In the genomic region with DNA sequence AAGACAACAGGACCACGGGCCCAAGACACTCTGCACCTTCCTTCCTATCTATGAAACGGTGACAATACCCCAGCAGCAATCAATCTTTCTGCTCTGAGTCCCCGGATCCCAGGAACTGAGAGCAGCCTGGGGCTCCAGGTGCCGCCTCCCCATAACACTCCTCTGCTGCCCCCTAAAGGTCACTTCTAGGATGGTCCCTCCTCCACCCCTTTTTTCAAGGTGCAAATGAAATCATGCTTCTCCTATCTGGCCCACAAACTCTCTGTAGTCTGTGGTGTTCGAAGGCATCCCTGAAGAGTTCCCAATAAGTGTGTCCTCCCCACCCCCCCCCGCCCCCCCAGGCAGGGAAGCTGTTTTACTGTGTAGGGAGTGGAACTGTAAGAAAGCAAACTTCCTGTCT, we compare ENCODE assay signal across 9 mouse cellular contexts.
DNase-seq lines count a peak whose midpoint lies in the region; ATAC-seq lines count a peak whose summit lies in the region.
"Had no signal": no experiment of that assay in that cellular context is flagged by ENCODE, and none has a peak within 500 bp of the region (broad histone marks: within the 10 kb centered on the region; RNA-seq: fewer than 3 reads in every experiment).

No protein-coding gene starts in this region.

- peak; percentile 26 for DNase-seq in heart, adult 8-10 months (ENCODE audit: low spot score)
- DNase-seq in heart, embryonic 10.5 days (ENCODE audit: low spot score): no peak
- peak; percentile 39 for DNase-seq in c-Kit-positive CD71-negative TER-119-negative erythroid progenitor cells, embryonic 14.5 days (ENCODE audit: low read depth)
- peak; percentile 61 for DNase-seq in forebrain, embryonic 10.5 days (ENCODE audit: extremely low spot score, low spot score)
- peak; percentile 36 to 55 for DNase-seq in left cerebral cortex, postnatal 25 days (ENCODE audit: low spot score in 2 of 2)

- H3K4me3 ChIP-seq in heart, embryonic 10.5 days: no peak overlapping the region
- no peak overlapping the region for H3K4me3 ChIP-seq in forebrain, embryonic 10.5 days
- H3K4me3 ChIP-seq in intestine, embryonic 16.5 days (ENCODE audit: low read length): no peak overlapping the region
- H3K4me3 ChIP-seq in midbrain, embryonic 15.5 days: no peak overlapping the region
- H3K4me3 ChIP-seq in stomach, embryonic 14.5 days (ENCODE audit: low read depth, low read length): no peak overlapping the region
- H3K4me3 ChIP-seq: limb, embryonic 12.5 days had no signal

- H3K4me1 ChIP-seq in heart, embryonic 10.5 days: peaks cover 18% of the 10 kb centered on the region
- peaks cover 12% of the 10 kb centered on the region; the same call in 1 of the 2 replicates for H3K4me1 ChIP-seq in forebrain, embryonic 10.5 days
- peaks cover 3% of the 10 kb centered on the region; the same call in 1 of the 2 replicates for H3K4me1 ChIP-seq in intestine, embryonic 16.5 days (ENCODE audit: control insufficient read depth, insufficient read depth, low read length)
- H3K4me1 ChIP-seq in midbrain, embryonic 15.5 days: no peaks in the 10 kb centered on the region
- H3K4me1 ChIP-seq in stomach, embryonic 14.5 days (ENCODE audit: control insufficient read depth, insufficient read depth, low read length): no peaks in the 10 kb centered on the region
- H3K4me1 ChIP-seq: limb, embryonic 12.5 days had no signal

- H3K36me3 ChIP-seq in heart, embryonic 10.5 days: no peaks in the 10 kb centered on the region
- H3K36me3 ChIP-seq in forebrain, embryonic 10.5 days (replicated peaks): no peaks in the 10 kb centered on the region
- no peaks in the 10 kb centered on the region for H3K36me3 ChIP-seq in intestine, embryonic 16.5 days (ENCODE audit: control insufficient read depth, insufficient read depth, low read length)
- H3K36me3 ChIP-seq in midbrain, embryonic 15.5 days (replicated peaks): no peaks in the 10 kb centered on the region
- no peaks in the 10 kb centered on the region for H3K36me3 ChIP-seq in stomach, embryonic 14.5 days (ENCODE audit: control insufficient read depth, insufficient read depth, low read length)
- H3K36me3 ChIP-seq: limb, embryonic 12.5 days had no signal

- H3K27ac ChIP-seq in heart, embryonic 10.5 days: no peak overlapping the region
- H3K27ac ChIP-seq in forebrain, embryonic 10.5 days: no peak overlapping the region
- H3K27ac ChIP-seq in intestine, embryonic 16.5 days (ENCODE audit: low read length): no peak overlapping the region
- no peak overlapping the region for H3K27ac ChIP-seq in midbrain, embryonic 15.5 days
- H3K27ac ChIP-seq in stomach, embryonic 14.5 days (ENCODE audit: low read length): no peak overlapping the region
- H3K27ac ChIP-seq: limb, embryonic 12.5 days had no signal

- intact Hi-C loops in left cerebral cortex, postnatal 25 days (cut with DNase I): loop anchor here (1.0 to 2.0 kb wide), 2 partner anchors 135 to 186 kb away; no protein-coding TSS in a partner anchor

- no peak overlapping the region for H3K9ac ChIP-seq in intestine, embryonic 16.5 days (ENCODE audit: low read depth, low read length)
- no peak overlapping the region for H3K9ac ChIP-seq in midbrain, embryonic 15.5 days
- H3K9ac ChIP-seq in stomach, embryonic 14.5 days (replicated peaks; ENCODE audit: low read depth, low read length): no peak overlapping the region
- H3K9ac ChIP-seq: limb, embryonic 12.5 days had no signal

- peak; percentile 65 for ATAC-seq in intestine, embryonic 16.5 days
- ATAC-seq in midbrain, embryonic 15.5 days (replicated peaks): peak; percentile 47
- peak; percentile 38; the same call in 1 of the 2 replicates for ATAC-seq in stomach, embryonic 14.5 days (ENCODE audit: insufficient number of reproducible peaks, insufficient read depth, low FRiP score, low read depth)

- 5% methylated on average over 6 of the region's 6 CpGs for WGBS in heart, embryonic 10.5 days
- WGBS in forebrain, embryonic 10.5 days: 12% methylated on average over 6 of the region's 6 CpGs
- WGBS in intestine, embryonic 16.5 days: 5% methylated on average over 6 of the region's 6 CpGs
- 6% methylated on average over 6 of the region's 6 CpGs for WGBS in midbrain, embryonic 15.5 days
- 3% methylated on average over 6 of the region's 6 CpGs for WGBS in stomach, embryonic 14.5 days

- 0 out of 2 replicates have a peak, but pooled peaks cover 29% of the 10 kb centered on the region for H3K27me3 ChIP-seq in heart, embryonic 10.5 days (ENCODE audit: insufficient read depth, poor library complexity, severe bottlenecking)
- H3K27me3 ChIP-seq in forebrain, embryonic 10.5 days (ENCODE audit: poor library complexity, severe bottlenecking): no peaks in the 10 kb centered on the region
- no peaks in the 10 kb centered on the region for H3K27me3 ChIP-seq in intestine, embryonic 16.5 days (replicated peaks; ENCODE audit: control insufficient read depth, insufficient read depth, low read length)
- H3K27me3 ChIP-seq in midbrain, embryonic 15.5 days (replicated peaks): no peaks in the 10 kb centered on the region
- no peaks in the 10 kb centered on the region for H3K27me3 ChIP-seq in stomach, embryonic 14.5 days (ENCODE audit: control insufficient read depth, insufficient read depth, low read length)
- H3K27me3 ChIP-seq: limb, embryonic 12.5 days had no signal

- H3K4me2 ChIP-seq in intestine, embryonic 16.5 days (ENCODE audit: low read depth, low read length): no peak overlapping the region
- H3K4me2 ChIP-seq in midbrain, embryonic 15.5 days: no peak overlapping the region
- no peak overlapping the region for H3K4me2 ChIP-seq in stomach, embryonic 14.5 days (replicated peaks; ENCODE audit: low read depth, low read length)
- H3K4me2 ChIP-seq: limb, embryonic 12.5 days had no signal

- no peaks in the 10 kb centered on the region for H3K9me3 ChIP-seq in heart, embryonic 10.5 days
- H3K9me3 ChIP-seq in forebrain, embryonic 10.5 days: no peaks in the 10 kb centered on the region
- H3K9me3 ChIP-seq in intestine, embryonic 16.5 days (ENCODE audit: control insufficient read depth, low read length): no peaks in the 10 kb centered on the region
- H3K9me3 ChIP-seq in midbrain, embryonic 15.5 days: no peaks in the 10 kb centered on the region
- no peaks in the 10 kb centered on the region for H3K9me3 ChIP-seq in stomach, embryonic 14.5 days (ENCODE audit: control insufficient read depth, low read depth, low read length)
- H3K9me3 ChIP-seq: limb, embryonic 12.5 days had no signal
